ENCODE assay signal across 10 mouse cellular contexts in the genomic region with DNA sequence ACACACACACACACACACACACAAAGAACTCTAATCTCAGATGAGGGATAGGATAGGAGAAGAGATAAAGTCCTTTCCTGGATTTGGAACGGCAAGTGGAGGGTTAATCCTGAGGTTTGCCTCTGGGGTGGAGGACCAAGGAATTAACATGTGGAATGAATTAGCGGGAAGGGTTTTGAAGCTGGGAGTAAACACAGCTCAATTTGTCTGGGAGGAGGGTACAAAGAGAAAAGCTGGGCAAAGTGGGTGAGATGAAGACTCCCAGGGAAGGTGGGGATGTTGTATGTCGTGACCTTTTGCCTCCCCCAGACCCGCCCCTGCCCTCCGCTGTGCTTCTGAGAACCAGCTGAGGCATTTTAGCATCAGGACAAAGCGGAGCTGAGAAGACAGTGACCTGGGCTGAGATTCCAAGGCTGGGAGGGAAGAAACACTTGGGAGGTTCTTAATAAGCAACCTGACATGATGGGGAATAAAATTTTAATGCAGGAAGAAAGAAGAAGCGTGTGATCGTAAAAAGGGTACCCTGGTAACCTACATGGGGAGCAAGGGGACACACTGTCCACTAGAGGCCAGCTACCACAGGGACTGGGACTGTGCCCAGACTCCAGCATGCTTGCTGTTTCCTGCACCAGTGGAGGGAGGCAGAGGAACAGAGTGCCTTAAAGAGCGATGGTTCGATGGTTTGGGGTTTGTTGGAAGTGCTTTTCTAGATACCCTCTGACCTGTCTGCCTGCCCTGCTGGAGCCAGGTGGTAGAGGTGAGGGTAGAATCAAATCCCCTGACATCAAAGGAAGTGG.
DNase-seq lines count a peak whose midpoint lies in the region; ATAC-seq and TF ChIP-seq lines count a peak whose summit lies in the region.
"Had no signal": no experiment of that assay in that cellular context is flagged by ENCODE, and none has a peak within 500 bp of the region (broad histone marks: within the 10 kb centered on the region; RNA-seq: fewer than 3 reads in every experiment).

No protein-coding gene starts in this region.

- 37% methylated on average over 10 of the region's 10 CpGs for WGBS in midbrain, embryonic 12.5 days

- H3K27ac ChIP-seq in gastrocnemius, adult 2 months = no peak overlapping the region
- H3K27ac ChIP-seq in left cerebral cortex, adult 2 months = no peak overlapping the region
- no peak overlapping the region for H3K27ac ChIP-seq in midbrain, embryonic 12.5 days (replicated peaks)
- H3K27ac ChIP-seq: limb, embryonic 15.5 days had no signal

- peaks cover 13% of the 10 kb centered on the region for H3K4me1 ChIP-seq in midbrain, embryonic 12.5 days

- TF ChIP-seq CTCF in gastrocnemius, adult 2 months (IDR thresholded peaks at IDR 0.05) = peak; percentile 20; the same call in 1 of the 2 replicates
- TF ChIP-seq CTCF in left cerebral cortex, adult 2 months (IDR thresholded peaks at IDR 0.05) = peak; percentile 12

- peak overlapping the region; percentile 15; the same call in 1 of the 2 replicates for H3K4me2 ChIP-seq in midbrain, embryonic 12.5 days (replicated peaks)
- H3K4me2 ChIP-seq: limb, embryonic 15.5 days had no signal

- H3K27me3 ChIP-seq in midbrain, embryonic 12.5 days = peaks cover 33% of the 10 kb centered on the region

- H3K4me3 ChIP-seq in gastrocnemius, adult 2 months = no peak overlapping the region
- no peak overlapping the region for H3K4me3 ChIP-seq in left cerebral cortex, adult 2 months
- no peak overlapping the region for H3K4me3 ChIP-seq in midbrain, embryonic 12.5 days
- H3K4me3 ChIP-seq: limb, embryonic 15.5 days had no signal

- intact Hi-C loops in gastrocnemius, adult 2 months (cut with DNase I) = no loop called here
- intact Hi-C loops in left cerebral cortex, adult 2 months (cut with DNase I) = no loop called here
- intact Hi-C loops in left cerebral cortex, postnatal 14 days (cut with DNase I) = no loop called here

- H3K9me3 ChIP-seq in midbrain, embryonic 12.5 days = no peaks in the 10 kb centered on the region
- H3K9me3 ChIP-seq: limb, embryonic 15.5 days had no signal

- H3K9ac ChIP-seq in midbrain, embryonic 12.5 days (replicated peaks) = no peak overlapping the region
- H3K9ac ChIP-seq: limb, embryonic 15.5 days had no signal

- no peak for ATAC-seq in midbrain, embryonic 12.5 days (ENCODE audit: low FRiP score, low read depth)

- no peaks in the 10 kb centered on the region for H3K36me3 ChIP-seq in midbrain, embryonic 12.5 days
- H3K36me3 ChIP-seq: limb, embryonic 15.5 days had no signal

- peak; percentile 29 for DNase-seq in gastrocnemius, adult 2 months
- no peak for DNase-seq in gastrocnemius, adult 18-20 months (ENCODE audit: low spot score)
- no peak for DNase-seq in left cerebral cortex, adult 2 months (ENCODE audit: extremely low spot score in 1 of 2, low spot score in 2 of 2)
- DNase-seq in left cerebral cortex, postnatal 14 days (ENCODE audit: low spot score in 2 of 2) = no peak
- peak; percentile 55 for DNase-seq in embryo, embryonic 9.5 days (ENCODE audit: extremely low spot score)
- DNase-seq in Muller cell, postnatal 12 days (ENCODE audit: inconsistent ontology term) = no peak
- DNase-seq in adrenal gland, adult 2 months = no peak
- DNase-seq: spleen, adult 18-20 months had no signal

Comparison
In these comparisons a context has a peak if more than half of its experiments do, and no peak if none do; other contexts are left out.
1. DNase-seq: peak in gastrocnemius, adult 2 months (single experiment) and embryo, embryonic 9.5 days (single experiment); none in gastrocnemius, adult 18-20 months (single experiment), left cerebral cortex, adult 2 months (0 of 2), left cerebral cortex, postnatal 14 days (0 of 2), Muller cell, postnatal 12 days (single experiment) and adrenal gland, adult 2 months (single experiment).